Mouse (Mus musculus) CD4-positive, CD25-positive, alpha-beta regulatory T cell, adult 2 months (primary cell): ENCODE results near the gene Ddx20.
A peak's percentile ranks its signal among the peaks of the same experiment; 100 is the strongest.

Source experiments
- DNase-seq: peaks from one replicate; pipeline ENCODE4 v3.0.0-alpha.2; 2012; ENCODE audit warnings: low read depth, low spot score

Ddx20 gene

DNA sequence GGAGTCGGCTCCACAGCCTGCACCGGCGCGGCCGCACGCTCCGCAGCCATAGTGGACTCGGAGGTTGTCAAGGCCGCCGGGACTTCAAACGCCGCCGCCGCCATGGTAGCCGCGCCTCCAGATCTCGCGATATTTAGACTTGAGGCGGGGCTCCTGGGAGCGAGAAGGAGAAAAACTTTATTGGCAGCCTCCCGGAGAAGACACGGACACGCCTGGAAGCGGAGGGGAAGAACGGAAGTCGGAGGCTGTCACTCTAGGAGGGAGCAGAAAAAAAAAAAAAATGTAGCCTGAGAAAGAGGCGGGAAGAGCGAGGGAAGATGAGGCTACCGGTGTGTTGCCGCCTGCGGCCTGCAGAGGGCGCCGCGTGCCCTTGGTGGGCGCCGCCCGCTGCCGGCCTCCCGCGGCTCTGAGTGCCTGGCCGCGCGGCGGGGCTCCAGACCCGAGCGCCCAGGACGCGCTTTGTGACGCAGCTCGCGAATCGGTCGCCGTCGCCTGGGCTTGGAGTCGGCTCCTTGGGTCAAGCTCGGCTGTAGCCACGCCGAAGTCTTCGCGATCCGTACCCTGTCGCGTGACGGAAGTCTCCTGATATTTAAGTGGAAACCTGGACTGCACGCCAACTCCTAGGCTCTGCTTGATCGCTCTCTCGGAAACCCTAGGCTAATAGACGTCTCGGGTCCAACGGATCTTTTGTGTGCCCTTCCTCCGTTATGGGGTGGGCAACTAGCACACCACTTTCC, at the start of gene Ddx20:
Ddx20 (minus strand) TSS at position 251 of the 737 bp plus-strand sequence.
- peak; percentile 98 for DNase-seq

DNA sequence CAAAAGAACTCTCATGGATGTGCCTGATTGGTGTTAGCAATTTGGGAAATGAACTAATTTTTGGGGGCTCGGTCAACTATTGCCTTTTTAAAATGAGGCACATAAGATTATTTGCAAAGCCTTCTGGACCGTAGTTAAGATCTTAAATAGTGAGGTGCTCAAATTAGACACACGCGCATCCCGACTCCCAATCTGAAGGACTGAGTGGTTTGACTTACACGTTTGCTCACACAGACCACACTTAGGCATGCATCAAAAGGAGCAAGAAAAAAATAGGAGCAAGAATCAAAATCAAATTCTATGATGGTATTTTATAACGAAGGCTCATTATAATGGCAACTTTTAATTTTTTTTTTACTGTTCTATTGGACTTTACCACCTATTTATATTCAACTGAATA, 49.7 kb upstream of the Ddx20 start:
- DNase-seq, result no peak

DNA sequence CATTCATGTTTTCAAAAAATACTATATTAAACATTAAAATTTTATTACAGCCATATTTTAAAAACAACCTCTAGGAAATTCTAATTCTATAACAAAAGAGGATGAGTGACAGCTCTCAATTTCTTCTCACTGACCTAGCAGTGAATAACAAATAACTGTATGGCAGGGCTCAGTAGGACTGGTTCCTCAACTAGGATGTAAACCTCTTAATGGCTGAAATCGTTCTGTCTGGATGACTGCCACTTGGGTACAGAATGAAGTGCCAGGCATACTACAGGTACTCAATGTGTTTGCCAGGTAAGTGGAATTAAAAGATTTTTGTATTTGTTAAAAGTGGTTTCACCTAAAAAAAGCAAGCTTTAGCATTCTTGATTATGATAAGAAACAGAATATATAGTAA, 48.8 kb upstream of the Ddx20 start:
- DNase-seq, result no peak

DNA sequence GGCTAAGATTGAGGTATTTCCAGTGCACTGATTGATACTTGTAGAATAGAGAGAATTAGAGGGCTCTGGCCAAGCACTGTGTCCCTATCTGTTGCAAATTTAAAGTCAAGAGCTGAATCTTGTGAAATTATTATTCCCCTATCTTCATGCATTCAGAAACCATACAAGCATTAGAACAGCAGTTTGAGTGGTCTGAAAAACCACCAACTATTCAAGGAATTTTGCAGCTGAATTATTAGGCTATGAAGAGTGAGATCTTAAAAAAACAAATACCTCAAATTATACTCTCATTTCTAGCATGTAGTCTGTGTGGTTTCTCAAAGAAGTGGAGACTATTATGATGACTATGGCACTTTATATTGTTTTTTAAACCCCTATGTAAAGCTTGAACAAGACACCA, 47.9 kb upstream of the Ddx20 start:
- no peak for DNase-seq

DNA sequence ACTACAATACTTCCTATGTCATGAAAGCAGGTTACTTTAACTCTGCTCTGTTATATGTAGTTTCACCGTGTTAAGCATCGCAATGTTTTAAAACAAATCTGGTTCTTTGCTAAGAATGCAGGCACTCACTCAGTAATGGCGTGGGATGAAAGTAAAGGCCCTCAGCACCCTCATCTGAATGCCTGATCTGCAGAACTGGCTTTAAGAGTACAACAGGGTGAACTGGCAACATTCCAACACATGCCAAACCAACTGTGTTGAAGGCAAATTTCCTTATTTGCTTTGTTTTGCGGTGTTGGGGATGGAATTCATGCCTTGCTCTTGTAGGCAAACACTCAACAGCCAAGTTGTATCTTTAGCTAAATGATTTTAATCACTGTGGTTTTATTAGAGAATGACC, 46.2 kb upstream of the Ddx20 start:
- no peak for DNase-seq

DNA sequence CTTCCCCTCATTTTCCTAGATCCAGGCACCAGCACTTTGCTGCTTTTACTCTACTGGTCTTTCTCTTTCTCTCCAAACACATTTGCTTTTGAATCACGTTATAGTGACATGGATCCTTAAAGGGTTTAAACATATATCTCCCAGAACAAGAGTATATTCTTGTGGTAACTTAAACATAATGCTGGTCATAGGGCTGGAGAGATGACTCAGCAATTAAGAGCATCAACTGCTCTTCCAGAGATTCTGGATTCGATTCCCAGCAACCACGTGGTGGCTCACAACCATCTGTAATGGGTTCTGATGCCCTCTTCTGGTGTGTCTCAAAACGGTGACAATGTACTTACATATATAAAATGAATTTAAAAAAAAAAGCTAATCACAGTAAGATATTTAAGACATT, 45.0 kb upstream of the Ddx20 start:
- no peak for DNase-seq

DNA sequence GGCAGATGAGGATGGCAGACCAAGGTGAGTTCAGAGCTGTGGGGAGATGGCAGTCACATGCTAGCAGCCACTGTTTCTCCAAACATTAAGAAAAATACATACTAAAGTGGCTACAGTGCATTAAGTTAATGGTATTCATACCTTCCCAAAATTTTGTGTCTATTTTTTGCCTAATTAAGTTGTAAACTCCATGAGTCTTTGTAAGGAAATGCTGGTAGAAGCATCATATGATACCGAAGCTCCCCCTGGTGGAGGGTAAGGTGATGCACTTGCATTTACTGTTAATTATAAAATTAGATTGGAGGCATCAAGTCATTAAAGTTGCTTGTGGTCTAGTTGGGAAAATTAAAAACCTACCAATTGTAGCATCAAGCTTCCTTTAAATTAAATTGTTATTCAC, 38.7 kb upstream of the Ddx20 start:
- DNase-seq, result peak; percentile 81

DNA sequence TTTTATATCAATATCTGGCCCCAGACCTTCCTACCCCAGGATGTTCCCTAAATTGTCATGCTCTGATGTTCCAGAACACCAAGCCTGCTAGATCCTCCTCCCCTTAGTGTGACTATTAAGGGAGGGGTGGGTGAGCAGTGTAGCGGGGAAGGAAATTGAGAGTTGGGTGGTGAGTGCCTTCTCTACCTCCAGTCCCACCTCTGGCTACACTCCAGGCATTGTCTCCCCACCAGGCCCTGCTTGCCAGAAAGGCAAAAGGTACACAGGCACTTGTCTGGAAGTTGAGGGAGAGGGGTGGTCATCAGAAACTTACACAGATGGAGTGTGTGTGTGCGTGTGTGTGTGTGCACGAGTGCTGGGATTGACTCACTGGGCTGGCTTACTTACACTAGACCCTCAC, 35.1 kb upstream of the Ddx20 start:
- no peak for DNase-seq

DNA sequence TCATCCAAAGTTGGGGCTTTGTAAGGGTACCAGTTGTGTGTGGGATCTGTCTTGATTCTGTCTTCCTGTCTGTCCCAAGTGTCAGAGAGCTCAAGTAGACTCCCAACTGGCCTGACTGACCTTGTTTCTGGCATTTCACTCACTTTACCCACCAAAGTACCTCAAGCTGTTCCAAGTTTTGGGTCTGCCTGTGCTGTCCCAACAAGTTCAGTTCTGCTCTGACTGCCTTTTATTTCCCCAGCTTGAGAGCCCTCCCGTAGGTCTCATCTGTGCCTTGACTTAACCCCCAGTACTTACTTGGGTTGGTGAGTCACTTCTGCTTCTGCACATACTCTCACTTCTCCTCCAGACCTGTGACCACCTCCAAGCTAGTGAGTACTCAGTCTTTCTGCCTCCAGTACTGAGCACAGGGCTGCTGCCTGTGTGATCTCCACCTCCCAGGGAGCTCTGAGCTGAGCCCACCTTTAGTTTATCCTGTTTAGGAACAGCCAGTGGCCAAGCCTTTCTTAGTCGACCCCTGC, 34.4 kb upstream of the Ddx20 start:
- no peak for DNase-seq

DNA sequence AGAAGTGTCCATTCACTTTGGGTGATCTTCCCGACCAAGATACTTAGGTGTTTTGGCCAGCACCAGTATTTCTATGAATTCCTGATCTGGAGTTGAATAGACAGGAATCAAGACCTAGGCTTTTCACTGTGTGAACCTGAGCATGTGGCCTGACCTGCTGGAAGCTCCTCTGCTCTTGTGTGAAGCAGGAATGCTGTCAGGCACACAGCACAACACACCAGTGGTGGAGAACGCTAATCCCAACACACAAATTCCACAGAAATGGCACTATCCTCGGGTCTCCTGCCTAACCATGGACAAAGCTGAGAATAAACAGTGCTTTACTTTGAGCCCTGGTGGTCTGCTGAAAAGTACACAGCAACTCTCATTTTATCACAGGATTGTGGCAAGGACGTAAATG, 33.1 kb upstream of the Ddx20 start:
- no peak for DNase-seq

DNA sequence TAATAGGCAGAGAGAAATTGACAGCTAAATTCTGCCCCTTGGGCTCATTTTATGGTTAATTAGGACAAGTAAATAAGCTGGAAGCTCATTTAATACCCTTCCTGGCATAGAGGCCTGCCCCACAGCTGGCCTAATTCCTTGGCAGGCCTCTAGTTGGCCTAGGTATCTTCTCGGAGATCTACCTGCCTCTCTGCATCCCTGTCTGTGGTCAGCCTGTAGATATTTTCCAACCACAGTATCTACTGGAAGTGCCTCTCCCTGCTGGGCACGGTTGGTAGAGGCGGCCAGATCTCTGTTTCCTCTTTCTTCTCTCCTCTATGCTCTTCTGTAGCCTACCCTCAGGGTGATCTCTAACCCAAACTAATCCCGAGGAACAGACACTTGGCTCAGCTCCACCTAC, 32.6 kb upstream of the Ddx20 start:
- no peak for DNase-seq

DNA sequence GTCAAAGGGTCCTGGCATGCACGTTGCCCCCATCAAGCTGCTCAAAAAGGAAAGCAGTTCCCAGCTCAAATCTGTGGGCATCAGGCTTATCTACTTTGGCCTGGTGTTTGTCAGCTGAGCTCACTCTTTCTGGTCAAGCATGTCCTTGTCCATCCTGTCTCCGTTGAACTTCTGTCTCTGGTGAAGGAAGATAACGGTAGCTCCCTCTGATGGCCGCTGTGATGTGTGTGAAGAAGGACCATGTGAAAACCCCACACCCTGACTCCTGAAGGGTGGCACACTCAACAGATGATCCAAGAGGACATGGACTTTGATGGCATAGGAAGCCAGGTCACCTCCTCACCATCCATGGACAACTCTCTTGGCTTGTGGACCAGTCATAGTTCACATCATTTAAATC, 31.4 kb upstream of the Ddx20 start:
- DNase-seq, result no peak

DNA sequence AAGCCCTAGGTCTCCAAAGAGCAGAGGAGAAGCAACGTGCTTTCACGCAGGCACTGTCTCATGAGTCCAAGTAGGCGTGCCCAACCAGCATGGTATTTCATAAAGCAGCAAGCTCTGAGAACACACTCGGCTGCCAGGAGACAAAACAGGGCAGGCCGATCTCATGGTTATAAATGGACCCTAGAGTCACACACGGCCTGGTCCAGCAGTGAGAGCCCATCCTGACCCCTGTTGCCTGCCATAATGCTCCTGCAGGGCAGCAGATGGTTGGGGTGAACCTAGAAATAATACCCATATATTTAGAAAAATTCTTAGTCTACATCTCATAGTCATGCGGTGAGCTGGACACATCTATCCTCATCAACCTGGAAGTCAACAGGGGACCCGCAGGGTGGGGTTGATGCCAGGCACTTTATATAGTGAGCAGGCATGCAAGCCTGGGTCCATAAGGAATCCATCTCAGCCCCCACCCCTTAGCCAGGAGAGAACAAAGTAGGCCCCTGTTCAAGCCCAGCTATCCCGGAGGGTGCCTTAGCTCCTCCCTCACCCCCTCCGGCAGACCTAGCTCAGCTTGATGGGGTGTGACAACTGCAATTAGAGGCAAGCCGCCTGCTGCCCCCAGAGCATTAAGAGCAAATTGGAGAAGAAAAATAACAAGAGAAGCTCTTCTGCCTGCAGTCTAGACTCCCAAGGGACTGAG, 30.6 kb upstream of the Ddx20 start:
- DNase-seq, result no peak

DNA sequence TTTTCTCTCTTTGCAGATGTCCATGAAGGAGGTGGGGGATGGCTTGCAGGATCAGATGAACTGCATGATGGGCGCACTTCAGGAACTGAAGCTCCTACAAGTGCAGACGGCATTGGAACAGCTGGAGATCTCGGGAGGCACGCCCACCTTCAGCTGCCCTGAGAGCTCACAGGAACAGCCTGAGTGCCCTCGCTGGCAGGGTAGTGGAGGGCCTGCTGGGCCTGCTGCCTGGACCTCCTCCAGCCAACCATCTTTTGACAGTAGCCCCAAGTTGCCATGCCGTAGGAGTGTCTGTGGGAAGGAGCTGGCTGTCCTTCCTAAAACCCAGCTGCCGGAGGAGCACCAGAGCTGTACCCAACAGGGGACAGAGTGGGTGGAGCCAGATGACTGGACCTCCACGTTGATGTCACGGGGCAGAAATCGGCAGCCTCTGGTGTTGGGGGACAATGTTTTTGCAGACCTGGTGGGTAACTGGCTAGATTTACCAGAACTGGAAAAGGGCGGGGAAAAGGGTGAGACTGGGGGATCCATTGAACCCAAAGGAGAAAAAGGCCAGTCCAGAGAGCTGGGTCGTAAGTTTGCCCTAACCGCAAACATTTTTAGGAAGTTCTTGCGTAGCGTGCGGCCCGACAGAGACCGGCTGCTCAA, 29.1 kb upstream of the Ddx20 start:
- no peak for DNase-seq

DNA sequence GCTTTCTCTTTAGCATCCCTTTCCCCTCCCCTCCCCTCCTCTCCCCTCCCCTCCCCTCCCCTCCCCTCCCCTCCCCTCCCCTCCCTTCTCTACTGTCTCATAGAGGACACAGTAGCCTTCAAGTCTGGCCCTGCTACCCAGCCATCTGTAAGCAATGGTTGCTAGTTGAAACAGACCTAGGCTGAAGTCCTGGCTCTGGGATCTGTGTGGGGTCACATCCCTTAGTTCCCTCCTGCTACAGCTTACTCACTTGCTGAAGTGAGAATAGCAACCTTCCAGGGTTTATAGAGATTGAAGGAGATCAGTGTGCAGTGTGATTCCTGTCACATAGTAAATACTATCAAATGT, 27.4 kb upstream of the Ddx20 start:
- no peak for DNase-seq

DNA sequence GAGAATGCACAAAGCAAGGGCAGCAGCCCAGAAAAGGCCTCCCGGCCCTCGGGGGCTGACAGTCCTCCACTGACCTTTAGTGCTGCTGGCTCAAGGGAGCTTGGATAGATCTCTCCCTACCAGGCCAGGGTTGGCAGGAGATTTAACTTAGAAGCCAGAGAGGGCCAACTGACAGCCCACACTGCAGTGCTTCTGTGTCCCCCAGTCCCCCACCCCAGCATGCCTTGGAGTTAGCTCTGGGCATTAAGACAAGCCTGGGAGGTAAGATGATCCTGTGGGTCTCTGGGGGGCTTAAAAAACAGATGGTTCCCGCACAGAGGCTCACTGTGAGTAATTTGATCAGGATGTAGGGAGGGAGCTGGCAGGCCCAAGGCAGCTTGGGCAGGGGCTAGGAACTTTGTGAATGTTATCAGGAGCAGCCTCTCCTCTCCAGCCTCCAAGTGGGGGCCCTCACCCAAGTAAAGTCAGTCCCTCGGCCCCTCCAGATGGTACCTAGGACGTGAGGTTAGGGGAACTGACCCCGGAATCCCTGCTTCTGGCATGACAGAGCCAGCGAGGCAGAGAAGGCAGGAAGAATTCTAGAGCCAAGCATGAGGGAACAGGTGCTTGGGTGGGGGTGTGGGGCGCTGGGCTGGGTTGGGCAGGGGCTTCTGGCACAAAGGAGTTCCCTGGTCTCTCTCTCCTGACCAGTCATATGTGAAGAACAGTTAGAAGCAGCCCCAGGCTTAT, 26.9 kb upstream of the Ddx20 start:
- DNase-seq, result no peak

DNA sequence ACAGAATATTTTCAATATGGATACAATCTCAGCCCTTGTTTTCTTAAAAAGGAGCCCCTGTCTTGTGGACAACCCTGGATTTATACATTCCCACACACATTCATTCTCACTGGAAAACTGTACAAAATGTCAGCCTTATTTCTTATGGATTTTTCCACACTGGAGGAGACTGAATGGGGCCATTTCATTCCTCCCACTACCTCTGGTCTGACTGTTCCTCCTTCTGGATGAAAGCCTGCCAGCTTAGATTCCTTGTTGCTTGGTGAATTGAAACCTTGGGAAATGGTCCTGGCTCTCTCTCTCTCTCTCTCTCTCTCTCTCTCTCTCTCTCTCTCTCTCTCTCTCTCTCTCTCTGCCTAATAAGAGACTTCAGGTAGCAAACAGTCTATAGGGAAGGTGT, 25.5 kb upstream of the Ddx20 start:
- DNase-seq, result no peak

DNA sequence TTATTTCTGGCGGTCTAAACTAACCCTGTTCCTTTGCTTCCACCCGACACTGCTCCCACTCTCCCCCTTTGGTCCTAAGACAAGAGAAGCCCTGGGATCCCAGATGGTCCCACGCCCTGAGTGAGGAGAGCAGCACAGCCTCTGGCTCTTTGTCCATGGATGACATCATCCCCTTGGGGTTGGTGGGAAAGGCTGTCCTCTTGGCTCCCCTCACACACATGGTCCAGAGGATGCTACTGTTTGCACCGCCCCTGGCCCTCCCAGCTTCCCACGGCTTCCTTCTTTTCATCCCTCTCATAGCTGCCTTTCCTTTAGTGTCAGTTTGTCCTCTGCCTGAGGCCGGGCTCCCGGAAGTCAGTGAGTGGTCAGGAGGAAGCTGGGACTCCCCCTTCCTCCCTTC, 24.4 kb upstream of the Ddx20 start:
- DNase-seq, result no peak

DNA sequence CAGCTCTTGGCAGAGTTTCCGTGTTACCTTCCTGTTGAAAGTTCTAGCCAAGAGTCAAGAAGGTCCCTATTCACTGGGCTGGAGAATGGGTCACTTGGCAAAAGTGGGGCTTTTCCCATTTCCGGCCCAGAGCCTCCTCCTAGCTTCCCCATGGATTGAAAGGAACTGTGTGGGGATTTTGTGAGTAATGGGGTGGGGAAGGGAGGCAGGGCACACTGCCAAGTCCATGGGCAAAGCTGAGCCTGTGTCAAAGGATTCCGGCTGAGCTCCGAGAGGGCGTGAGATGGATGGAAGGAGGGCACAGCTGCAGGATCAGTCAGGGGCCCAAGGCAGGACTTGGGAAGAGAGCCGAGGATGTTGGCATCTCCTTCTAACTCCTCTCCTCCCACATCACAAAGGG, 22.9 kb upstream of the Ddx20 start:
- no peak for DNase-seq

DNA sequence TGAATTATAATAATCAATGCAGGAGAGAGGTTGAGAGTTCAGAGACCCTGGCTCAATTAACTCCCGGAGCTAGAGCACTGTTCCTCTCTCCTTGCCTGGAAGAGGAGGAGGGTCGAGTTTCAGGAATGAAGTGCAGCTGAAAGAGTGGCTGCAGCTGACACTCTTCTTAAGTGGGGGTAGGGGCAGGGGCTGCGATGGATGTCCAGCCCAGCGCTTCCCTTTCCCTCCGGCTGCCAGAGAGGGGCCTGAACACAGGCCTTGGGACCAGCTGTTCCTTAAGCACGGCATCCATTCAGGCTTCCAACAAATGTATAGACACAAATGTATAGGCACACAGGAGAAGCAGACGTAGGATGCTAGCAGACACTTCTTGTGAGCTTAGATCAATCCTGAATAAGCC, 20.2 kb upstream of the Ddx20 start:
- no peak for DNase-seq

DNA sequence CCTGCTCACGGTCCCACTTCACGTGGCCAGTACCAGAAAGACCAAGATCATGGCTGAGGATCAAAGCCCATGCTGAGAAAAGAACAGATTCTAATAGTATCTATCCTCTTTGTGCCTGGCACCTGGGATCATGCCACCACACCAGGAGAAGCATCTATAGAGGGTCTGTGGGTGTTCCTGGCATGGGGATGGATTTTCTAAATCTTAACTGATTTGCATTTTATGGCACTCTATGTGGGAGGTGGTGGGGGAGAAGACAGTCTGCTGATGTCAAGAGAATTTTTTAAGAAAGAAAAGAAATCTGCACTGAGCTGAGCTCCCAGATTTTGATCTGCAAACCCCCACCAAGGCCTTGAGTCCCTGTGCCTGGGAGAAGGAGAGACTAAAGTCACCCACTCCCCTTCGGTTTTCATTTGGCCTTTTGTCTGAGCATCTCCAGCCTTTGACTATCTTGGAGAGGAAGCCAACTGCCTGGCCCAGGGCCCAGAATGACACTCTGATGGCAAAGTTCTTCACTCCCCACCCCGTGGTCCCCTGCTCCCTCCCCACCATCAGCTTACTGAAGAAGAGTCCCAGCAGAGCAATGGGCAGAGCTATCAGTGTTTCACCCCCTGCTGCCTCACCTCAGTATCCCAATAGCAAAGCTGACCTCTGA, 19.1 kb upstream of the Ddx20 start:
- no peak for DNase-seq

DNA sequence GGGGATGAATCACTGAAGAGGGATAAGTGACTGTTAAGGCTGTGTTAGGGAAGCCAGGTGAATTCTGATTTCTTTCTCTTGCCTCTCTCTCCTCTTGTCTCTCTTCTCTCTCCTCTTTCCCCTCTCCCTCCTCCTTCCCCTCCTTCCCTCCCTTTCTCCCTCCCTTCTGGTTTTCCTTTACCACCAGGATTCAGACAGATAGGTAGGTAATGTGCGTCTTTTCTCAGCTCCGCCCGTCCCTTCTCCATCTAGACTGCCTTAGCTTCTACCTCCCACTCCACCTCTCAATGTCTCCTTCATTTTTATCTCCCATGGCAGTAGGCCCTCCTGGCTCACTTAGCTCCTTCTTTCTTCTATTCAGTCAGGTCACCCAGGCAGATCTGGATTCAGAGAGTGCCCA, 18.2 kb upstream of the Ddx20 start:
- DNase-seq, result no peak
